Mouse (Mus musculus): Measurements from ENCODE around the gene Acsm2. TPM values are rescaled to one million over a fixed set of nuclear protein-coding genes. Genes with fewer than 3 reads are reported as not detected.
"Not testable (repeated sequence)": the region's sequence is repeated elsewhere in the genome, so short reads cannot be mapped to it uniquely, and the experiment has no call there.

Acsm2 gene
- polyA plus RNA-seq, 1 experiment from 2014 or later = 114 TPM

- DNase-seq (ENCODE audit: low spot score) = no peak
- no peak overlapping the region for H3K27ac ChIP-seq
- H3K27me3 ChIP-seq (ENCODE audit: insufficient read depth, low read length) = no peaks in the 10 kb centered on the region
Measured at GRCm38 (mm10) chr7:119550471-119551222, 3.5 kb upstream of the Acsm2 start.

DNA sequence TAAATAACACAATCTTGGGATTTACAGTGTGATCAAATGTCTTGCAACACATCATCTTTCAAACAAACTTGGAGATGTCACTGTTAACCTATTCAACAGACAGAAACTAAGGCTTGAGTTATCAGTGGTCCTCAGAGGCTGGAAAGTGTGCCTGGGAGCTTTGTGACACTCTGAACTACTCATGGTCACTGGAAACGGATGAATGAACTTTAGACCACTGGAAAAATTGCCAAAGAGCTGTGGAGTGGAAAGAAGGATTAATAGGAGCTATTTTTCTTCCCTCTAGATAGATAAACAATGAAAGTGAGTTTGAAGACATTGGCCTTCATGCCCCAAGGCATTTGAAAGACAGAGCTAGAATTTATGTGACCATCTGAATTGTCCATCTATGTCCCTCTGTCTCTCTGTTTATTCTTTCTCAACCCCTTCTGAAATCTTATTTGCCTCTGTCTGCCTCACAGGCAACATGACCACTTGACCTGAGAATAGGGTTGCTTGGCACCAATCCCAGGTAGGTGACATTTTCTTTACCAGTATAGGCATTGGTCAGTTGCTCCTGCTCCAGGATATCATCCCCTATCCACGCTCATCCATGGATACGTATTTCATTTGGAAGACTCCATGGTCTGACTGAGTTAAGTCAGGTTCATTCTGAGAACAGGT lies 5.8 kb downstream of the Acsm2 start:
- WGBS = 55% methylated on average over 3 of the region's 3 CpGs
- TF ChIP-seq CTCF (IDR thresholded peaks at IDR 0.05; ENCODE audit: low read depth) = no peak

More at GRCm38 (mm10) chr7:119550471-119551222, 3.5 kb upstream of the Acsm2 start:
- 82% methylated on average over 3 of the region's 3 CpGs for WGBS
- Histone ChIP-seq H3K36me3 (ENCODE audit: insufficient read depth, low read length) (no peaks in the 10 kb centered on the region), H3K9me3 (replicated peaks; ENCODE audit: low read length) (no peaks in the 10 kb centered on the region), H3K4me3 (replicated peaks; ENCODE audit: low read depth, low read length) (no peak overlapping the region), H3K4me1 (replicated peaks; ENCODE audit: insufficient read depth, low read length) (no peaks in the 10 kb centered on the region), H3K4me2 (ENCODE audit: low read length) (no peak overlapping the region), H3K9ac (ENCODE audit: low read depth, low read length) (no peak overlapping the region)
- TF ChIP-seq CTCF (IDR thresholded peaks at IDR 0.05; ENCODE audit: low read depth) = no peak
- no peak for ATAC-seq (replicated peaks; ENCODE audit: low FRiP score, low read depth)

GRCm38 (mm10) chr7:119560452-119560835 lies 6.3 kb downstream of the Acsm2 start:
- no peaks in the 10 kb centered on the region for H3K9me3 ChIP-seq (replicated peaks; ENCODE audit: low read length)
- DNase-seq (ENCODE audit: low spot score) (no peak), ATAC-seq (replicated peaks; ENCODE audit: low FRiP score, low read depth) (no peak)
- H3K36me3 ChIP-seq (ENCODE audit: insufficient read depth, low read length) = no peaks in the 10 kb centered on the region
- no peaks in the 10 kb centered on the region for H3K27me3 ChIP-seq (ENCODE audit: insufficient read depth, low read length)
- H3K9ac ChIP-seq (ENCODE audit: low read depth, low read length) = no peak overlapping the region
- H3K4me1 ChIP-seq (replicated peaks; ENCODE audit: insufficient read depth, low read length) = no peaks in the 10 kb centered on the region
- TF ChIP-seq CTCF (IDR thresholded peaks at IDR 0.05; ENCODE audit: low read depth) = no peak
- 66% methylated on average over 3 of the region's 3 CpGs for WGBS
- H3K27ac ChIP-seq = no peak overlapping the region
- no peak overlapping the region for H3K4me3 ChIP-seq (replicated peaks; ENCODE audit: low read depth, low read length)
- no peak overlapping the region for H3K4me2 ChIP-seq (ENCODE audit: low read length)

More for the DNA sequence above, 5.8 kb downstream of the Acsm2 start:
- no peaks in the 10 kb centered on the region for H3K9me3 ChIP-seq (replicated peaks; ENCODE audit: low read length)
- H3K4me2 ChIP-seq (ENCODE audit: low read length) = no peak overlapping the region
- no peak for ATAC-seq (replicated peaks; ENCODE audit: low FRiP score, low read depth)
- no peak overlapping the region for H3K9ac ChIP-seq (ENCODE audit: low read depth, low read length)
- no peaks in the 10 kb centered on the region for H3K4me1 ChIP-seq (replicated peaks; ENCODE audit: insufficient read depth, low read length)
- H3K27me3 ChIP-seq (ENCODE audit: insufficient read depth, low read length) = no peaks in the 10 kb centered on the region
- H3K27ac ChIP-seq = no peak overlapping the region
- no peak overlapping the region for H3K4me3 ChIP-seq (replicated peaks; ENCODE audit: low read depth, low read length)
- H3K36me3 ChIP-seq (ENCODE audit: insufficient read depth, low read length) = no peaks in the 10 kb centered on the region
- no peak for DNase-seq (ENCODE audit: low spot score)

DNA sequence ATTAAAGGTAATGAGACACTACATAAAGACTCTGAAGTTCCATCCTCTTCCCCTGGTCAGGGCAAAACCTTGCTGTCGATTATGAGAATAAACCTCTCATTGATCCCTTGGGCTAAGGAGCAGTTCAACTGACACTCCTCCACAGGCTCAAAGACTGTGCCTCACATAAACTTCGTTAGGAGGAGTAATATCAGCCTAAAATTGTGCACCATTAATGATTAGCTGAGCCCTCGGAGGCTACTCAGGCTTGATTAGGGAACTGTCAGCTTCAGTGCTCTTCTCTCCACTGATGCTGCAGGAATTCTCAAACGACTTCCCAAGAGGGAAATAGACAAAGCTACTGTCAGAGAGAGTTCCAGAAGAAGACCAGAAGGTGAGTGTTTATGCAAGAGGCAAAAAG lies 7.3 kb downstream of the Acsm2 start:
- no peak overlapping the region for H3K4me2 ChIP-seq (ENCODE audit: low read length)
- H3K9ac ChIP-seq (ENCODE audit: low read depth, low read length) = no peak overlapping the region
- ATAC-seq (replicated peaks; ENCODE audit: low FRiP score, low read depth) (no peak), DNase-seq (ENCODE audit: low spot score) (no peak)
- no peaks in the 10 kb centered on the region for H3K9me3 ChIP-seq (replicated peaks; ENCODE audit: low read length)
- H3K4me1 ChIP-seq (replicated peaks; ENCODE audit: insufficient read depth, low read length) = no peaks in the 10 kb centered on the region
- no peak for TF ChIP-seq CTCF (IDR thresholded peaks at IDR 0.05; ENCODE audit: low read depth)
- 41% methylated on average over 4 of the region's 4 CpGs for WGBS
- H3K4me3 ChIP-seq (replicated peaks; ENCODE audit: low read depth, low read length) = no peak overlapping the region
- no peaks in the 10 kb centered on the region for H3K36me3 ChIP-seq (ENCODE audit: insufficient read depth, low read length)
- no peak overlapping the region for H3K27ac ChIP-seq
- H3K27me3 ChIP-seq (ENCODE audit: insufficient read depth, low read length) = no peaks in the 10 kb centered on the region

GRCm38 (mm10) chr7:119562476-119562875 lies 8.3 kb downstream of the Acsm2 start:
- not testable (repeated sequence) for H3K27me3 ChIP-seq (ENCODE audit: insufficient read depth, low read length); H3K4me1 ChIP-seq (replicated peaks; ENCODE audit: insufficient read depth, low read length); H3K36me3 ChIP-seq (ENCODE audit: insufficient read depth, low read length); DNase-seq (ENCODE audit: low spot score); ATAC-seq (replicated peaks; ENCODE audit: low FRiP score, low read depth); H3K27ac ChIP-seq; H3K4me3 ChIP-seq (replicated peaks; ENCODE audit: low read depth, low read length); H3K9ac ChIP-seq (ENCODE audit: low read depth, low read length); H3K4me2 ChIP-seq (ENCODE audit: low read length); H3K9me3 ChIP-seq (replicated peaks; ENCODE audit: low read length)
- WGBS = 94% methylated on average over 2 of the region's 2 CpGs

- H3K4me2 ChIP-seq (ENCODE audit: low read length) = no peak overlapping the region
- WGBS = 56% methylated on average over 3 of the region's 3 CpGs
- DNase-seq (ENCODE audit: low spot score) (no peak), ATAC-seq (replicated peaks; ENCODE audit: low FRiP score, low read depth) (no peak)
- no peaks in the 10 kb centered on the region for H3K9me3 ChIP-seq (replicated peaks; ENCODE audit: low read length)
- H3K36me3 ChIP-seq (ENCODE audit: insufficient read depth, low read length) = no peaks in the 10 kb centered on the region
- no peak overlapping the region for H3K9ac ChIP-seq (ENCODE audit: low read depth, low read length)
- no peak overlapping the region for H3K27ac ChIP-seq
- no peaks in the 10 kb centered on the region for H3K27me3 ChIP-seq (ENCODE audit: insufficient read depth, low read length)
- no peak for TF ChIP-seq CTCF (IDR thresholded peaks at IDR 0.05; ENCODE audit: low read depth)
- no peak overlapping the region for H3K4me3 ChIP-seq (replicated peaks; ENCODE audit: low read depth, low read length)
- H3K4me1 ChIP-seq (replicated peaks; ENCODE audit: insufficient read depth, low read length) = no peaks in the 10 kb centered on the region
Measured at GRCm38 (mm10) chr7:119594530-119595107, 40.5 kb downstream of the Acsm2 start.

Measured in kidney, postnatal 0 days (tissue).